Mouse (Mus musculus): ENCODE results near the gene Prss56. TPM values are rescaled to one million over a fixed set of nuclear protein-coding genes. Genes with fewer than 3 reads are reported as not detected.

Prss56 gene
- polyA plus RNA-seq, 1 experiment = 0.27 TPM

- Histone ChIP-seq H3K4me1 (ENCODE audit: control insufficient read depth, insufficient read depth, low read length) (no peaks in the 10 kb centered on the region), H3K9ac (ENCODE audit: low read depth, poor library complexity, severe bottlenecking) (no peak overlapping the region), H3K4me3 (ENCODE audit: low read depth, low read length) (no peak overlapping the region), H3K27me3 (ENCODE audit: control insufficient read depth, insufficient read depth, low read length, poor library complexity, severe bottlenecking) (no peaks in the 10 kb centered on the region), H3K27ac (ENCODE audit: insufficient read depth, low read length) (no peak overlapping the region), H3K36me3 (ENCODE audit: control insufficient read depth, insufficient read depth, low read length, poor library complexity, severe bottlenecking) (no peaks in the 10 kb centered on the region), H3K9me3 (replicated peaks; ENCODE audit: control insufficient read depth, insufficient read depth, low read length, poor library complexity, severe bottlenecking) (no peaks in the 10 kb centered on the region)
- TF ChIP-seq POLR2A (IDR thresholded peaks at IDR 0.05; ENCODE audit: insufficient read depth, low read length) (no peak), EP300 (IDR thresholded peaks at IDR 0.05; ENCODE audit: insufficient read depth, low read depth, low read length) (no peak), CTCF (IDR thresholded peaks at IDR 0.05; ENCODE audit: low read depth, low read length) (no peak)
These were observed 18.8 kb upstream of the Prss56 start for GRCm38 (mm10) chr1:87164164-87164795.

GRCm38 (mm10) chr1:87164796-87165184 is 18.3 kb upstream of the Prss56 start:
- H3K9ac ChIP-seq (ENCODE audit: low read depth, poor library complexity, severe bottlenecking) = no peak overlapping the region

GRCm38 (mm10) chr1:87170458-87170857 is 12.7 kb upstream of the Prss56 start:
- H3K9ac ChIP-seq (ENCODE audit: low read depth, poor library complexity, severe bottlenecking) = no peak overlapping the region
- no peak for TF ChIP-seq POLR2A (IDR thresholded peaks at IDR 0.05; ENCODE audit: insufficient read depth, low read length)
- no peak for TF ChIP-seq CTCF (IDR thresholded peaks at IDR 0.05; ENCODE audit: low read depth, low read length)
- TF ChIP-seq EP300 (IDR thresholded peaks at IDR 0.05; ENCODE audit: insufficient read depth, low read depth, low read length) = no peak
- H3K4me1 ChIP-seq (ENCODE audit: control insufficient read depth, insufficient read depth, low read length) = peaks cover 2% of the 10 kb centered on the region
- no peaks in the 10 kb centered on the region for H3K36me3 ChIP-seq (ENCODE audit: control insufficient read depth, insufficient read depth, low read length, poor library complexity, severe bottlenecking)
- no peak overlapping the region for H3K4me3 ChIP-seq (ENCODE audit: low read depth, low read length)
- no peaks in the 10 kb centered on the region for H3K27me3 ChIP-seq (ENCODE audit: control insufficient read depth, insufficient read depth, low read length, poor library complexity, severe bottlenecking)
- no peaks in the 10 kb centered on the region for H3K9me3 ChIP-seq (replicated peaks; ENCODE audit: control insufficient read depth, insufficient read depth, low read length, poor library complexity, severe bottlenecking)
- H3K27ac ChIP-seq (ENCODE audit: insufficient read depth, low read length) = no peak overlapping the region

More at GRCm38 (mm10) chr1:87164796-87165184, 18.3 kb upstream of the Prss56 start:
- no peaks in the 10 kb centered on the region for H3K9me3 ChIP-seq (replicated peaks; ENCODE audit: control insufficient read depth, insufficient read depth, low read length, poor library complexity, severe bottlenecking)
- TF ChIP-seq EP300 (IDR thresholded peaks at IDR 0.05; ENCODE audit: insufficient read depth, low read depth, low read length) = no peak
- TF ChIP-seq CTCF (IDR thresholded peaks at IDR 0.05; ENCODE audit: low read depth, low read length) = no peak
- no peak for TF ChIP-seq POLR2A (IDR thresholded peaks at IDR 0.05; ENCODE audit: insufficient read depth, low read length)
- no peaks in the 10 kb centered on the region for H3K4me1 ChIP-seq (ENCODE audit: control insufficient read depth, insufficient read depth, low read length)
- H3K27ac ChIP-seq (ENCODE audit: insufficient read depth, low read length) = no peak overlapping the region
- no peaks in the 10 kb centered on the region for H3K36me3 ChIP-seq (ENCODE audit: control insufficient read depth, insufficient read depth, low read length, poor library complexity, severe bottlenecking)
- H3K27me3 ChIP-seq (ENCODE audit: control insufficient read depth, insufficient read depth, low read length, poor library complexity, severe bottlenecking) = no peaks in the 10 kb centered on the region
- no peak overlapping the region for H3K4me3 ChIP-seq (ENCODE audit: low read depth, low read length)

- Histone ChIP-seq H3K36me3 (ENCODE audit: control insufficient read depth, insufficient read depth, low read length, poor library complexity, severe bottlenecking) (no peaks in the 10 kb centered on the region), H3K27me3 (ENCODE audit: control insufficient read depth, insufficient read depth, low read length, poor library complexity, severe bottlenecking) (no peaks in the 10 kb centered on the region), H3K9ac (ENCODE audit: low read depth, poor library complexity, severe bottlenecking) (no peak overlapping the region), H3K27ac (ENCODE audit: insufficient read depth, low read length) (no peak overlapping the region), H3K4me3 (ENCODE audit: low read depth, low read length) (no peak overlapping the region), H3K4me1 (ENCODE audit: control insufficient read depth, insufficient read depth, low read length) (peaks cover 2% of the 10 kb centered on the region), H3K9me3 (replicated peaks; ENCODE audit: control insufficient read depth, insufficient read depth, low read length, poor library complexity, severe bottlenecking) (no peaks in the 10 kb centered on the region)
- no peak for TF ChIP-seq POLR2A (IDR thresholded peaks at IDR 0.05; ENCODE audit: insufficient read depth, low read length)
- TF ChIP-seq CTCF (IDR thresholded peaks at IDR 0.05; ENCODE audit: low read depth, low read length) = no peak
- no peak for TF ChIP-seq EP300 (IDR thresholded peaks at IDR 0.05; ENCODE audit: insufficient read depth, low read depth, low read length)
These were observed 11.8 kb upstream of the Prss56 start for GRCm38 (mm10) chr1:87171312-87171711.

GRCm38 (mm10) chr1:87172316-87172715 is 10.8 kb upstream of the Prss56 start:
- Histone ChIP-seq H3K4me1 (ENCODE audit: control insufficient read depth, insufficient read depth, low read length) (peaks cover 2% of the 10 kb centered on the region), H3K4me3 (ENCODE audit: low read depth, low read length) (no peak overlapping the region), H3K27me3 (ENCODE audit: control insufficient read depth, insufficient read depth, low read length, poor library complexity, severe bottlenecking) (no peaks in the 10 kb centered on the region), H3K9me3 (replicated peaks; ENCODE audit: control insufficient read depth, insufficient read depth, low read length, poor library complexity, severe bottlenecking) (no peaks in the 10 kb centered on the region), H3K36me3 (ENCODE audit: control insufficient read depth, insufficient read depth, low read length, poor library complexity, severe bottlenecking) (no peaks in the 10 kb centered on the region), H3K9ac (ENCODE audit: low read depth, poor library complexity, severe bottlenecking) (no peak overlapping the region), H3K27ac (ENCODE audit: insufficient read depth, low read length) (no peak overlapping the region)
- no peak for TF ChIP-seq CTCF (IDR thresholded peaks at IDR 0.05; ENCODE audit: low read depth, low read length)
- no peak for TF ChIP-seq EP300 (IDR thresholded peaks at IDR 0.05; ENCODE audit: insufficient read depth, low read depth, low read length)
- TF ChIP-seq POLR2A (IDR thresholded peaks at IDR 0.05; ENCODE audit: insufficient read depth, low read length) = no peak
